13 mouse cellular contexts compared by ENCODE assay signal in the genomic region with DNA sequence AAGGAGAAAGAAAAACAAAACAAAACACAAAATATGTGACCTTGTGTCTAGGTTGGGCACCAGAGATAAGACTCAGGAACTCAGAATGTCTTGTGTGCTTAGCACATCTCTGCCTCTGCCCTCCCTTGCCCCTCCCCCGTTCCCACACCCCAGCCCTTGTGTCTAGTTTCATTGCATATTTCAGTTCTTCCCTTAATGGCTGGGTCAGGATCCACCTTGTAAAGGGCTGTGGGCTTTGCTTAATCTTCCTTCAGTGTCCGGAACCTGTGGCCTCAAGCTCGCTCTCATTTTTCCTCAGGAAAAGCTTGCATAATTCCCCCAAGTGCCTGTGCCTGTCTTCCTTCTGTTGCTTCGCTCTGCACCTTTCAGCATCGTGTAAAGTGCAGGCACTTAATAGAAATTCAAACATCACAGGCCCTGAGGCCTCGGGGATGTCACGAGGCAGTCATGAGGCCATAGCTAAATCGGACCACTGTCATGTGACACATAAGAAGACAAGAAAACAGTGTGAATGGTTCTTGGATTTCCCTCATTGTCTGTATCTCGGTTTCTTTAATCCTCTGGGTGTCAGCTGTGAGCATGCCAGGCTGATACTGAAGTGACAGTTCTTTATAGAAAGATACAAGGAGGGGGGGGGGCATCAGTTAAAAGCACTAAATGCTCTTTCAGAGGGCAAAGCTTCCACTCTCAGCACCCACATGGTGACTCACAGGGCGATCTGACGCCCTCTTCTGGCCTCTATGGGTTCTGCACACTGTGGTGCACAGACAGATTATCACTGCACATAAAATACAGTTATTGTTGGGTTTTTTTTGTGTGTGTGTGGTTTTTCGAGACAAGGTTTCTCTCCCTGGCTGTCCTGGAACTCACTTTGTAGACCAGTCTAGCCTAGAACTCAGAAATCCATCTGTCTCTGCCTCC. TPM values are rescaled to one million over a fixed set of nuclear protein-coding genes. Genes with fewer than 3 reads are reported as not detected.
DNase-seq lines count a peak whose midpoint lies in the region; ATAC-seq and TF ChIP-seq lines count a peak whose summit lies in the region.
"Had no signal": no experiment of that assay in that cellular context is flagged by ENCODE, and none has a peak within 500 bp of the region (broad histone marks: within the 10 kb centered on the region; RNA-seq: fewer than 3 reads in every experiment).

No protein-coding gene starts in this region.

- peak; percentile 61; the same call in 1 of the 2 replicates for ATAC-seq in heart, embryonic 16.5 days (replicated peaks; ENCODE audit: extremely low read depth, insufficient read depth, low FRiP score)
- ATAC-seq in common myeloid progenitor, adult 5-6 weeks (replicated peaks; ENCODE audit: low read depth, poor library complexity, severe bottlenecking), result peak; percentile 42

- TF ChIP-seq EP300 in ES-Bruce4 (IDR thresholded peaks at IDR 0.05; ENCODE audit: insufficient read depth, low read depth, low read length), result no peak

- H3K4me2 ChIP-seq in heart, embryonic 16.5 days (ENCODE audit: low read depth, low read length), result no peak overlapping the region
- H3K4me2 ChIP-seq: embryonic facial prominence, embryonic 12.5 days had no signal

- no peak overlapping the region for H3K9ac ChIP-seq in heart, embryonic 16.5 days (ENCODE audit: low read length)
- no peak overlapping the region for H3K9ac ChIP-seq in ES-Bruce4 (ENCODE audit: low read depth, poor library complexity, severe bottlenecking)
- H3K9ac ChIP-seq: embryonic facial prominence, embryonic 12.5 days had no signal

- H3K4me1 ChIP-seq in heart, embryonic 16.5 days (ENCODE audit: control insufficient read depth, insufficient read depth, low read length), result no peaks in the 10 kb centered on the region; the same call in 1 of the 2 replicates
- peaks cover 4% of the 10 kb centered on the region for H3K4me1 ChIP-seq in ES-Bruce4 (ENCODE audit: control insufficient read depth, insufficient read depth, low read length)
- peaks cover 17% of the 10 kb centered on the region for H3K4me1 ChIP-seq in midbrain, embryonic 10.5 days

- no peak overlapping the region for H3K27ac ChIP-seq in heart, embryonic 16.5 days (ENCODE audit: low read length)
- H3K27ac ChIP-seq in ES-Bruce4 (ENCODE audit: insufficient read depth, low read length), result 0 out of 2 replicates have a peak overlapping the region, but pooled peaks have one; percentile 11
- H3K27ac ChIP-seq in midbrain, embryonic 10.5 days (replicated peaks), result peak overlapping the region; percentile 42
- H3K27ac ChIP-seq: embryonic facial prominence, embryonic 12.5 days had no signal

- DNase-seq in heart, adult 11 months, result no peak
- no peak for DNase-seq in midbrain, embryonic 10.5 days (ENCODE audit: low spot score)
- no peak for DNase-seq in urinary bladder, postnatal 25 days (ENCODE audit: low spot score)
- no peak for DNase-seq in left cerebral cortex, postnatal 25 days (ENCODE audit: low spot score in 2 of 2)
- DNase-seq in layer of hippocampus, postnatal 10 days (ENCODE audit: low spot score in 2 of 2), result no peak
- DNase-seq: gastrocnemius, postnatal 10 days; kidney, adult 18-20 months; right cerebral cortex, postnatal 4 days; thymus, postnatal 25 days had no signal

- H3K27me3 ChIP-seq in heart, embryonic 16.5 days (ENCODE audit: control insufficient read depth, insufficient read depth, low read length), result no peaks in the 10 kb centered on the region
- H3K27me3 ChIP-seq in ES-Bruce4 (ENCODE audit: control insufficient read depth, insufficient read depth, low read length, poor library complexity, severe bottlenecking), result no peaks in the 10 kb centered on the region
- H3K27me3 ChIP-seq in midbrain, embryonic 10.5 days (ENCODE audit: low read depth, poor library complexity, severe bottlenecking), result no peaks in the 10 kb centered on the region
- H3K27me3 ChIP-seq: embryonic facial prominence, embryonic 12.5 days had no signal

- H3K36me3 ChIP-seq in heart, embryonic 16.5 days (ENCODE audit: control insufficient read depth, insufficient read depth), result no peaks in the 10 kb centered on the region
- H3K36me3 ChIP-seq in ES-Bruce4 (ENCODE audit: control insufficient read depth, insufficient read depth, low read length, poor library complexity, severe bottlenecking), result no peaks in the 10 kb centered on the region
- no peaks in the 10 kb centered on the region for H3K36me3 ChIP-seq in midbrain, embryonic 10.5 days
- H3K36me3 ChIP-seq: embryonic facial prominence, embryonic 12.5 days had no signal

- H3K9me3 ChIP-seq in heart, embryonic 16.5 days (replicated peaks; ENCODE audit: control insufficient read depth, low read length), result no peaks in the 10 kb centered on the region
- H3K9me3 ChIP-seq in ES-Bruce4 (replicated peaks; ENCODE audit: control insufficient read depth, insufficient read depth, low read length, poor library complexity, severe bottlenecking), result no peaks in the 10 kb centered on the region
- no peaks in the 10 kb centered on the region for H3K9me3 ChIP-seq in midbrain, embryonic 10.5 days (replicated peaks)
- H3K9me3 ChIP-seq: embryonic facial prominence, embryonic 12.5 days had no signal

- WGBS in heart, embryonic 16.5 days, result 53% methylated on average over 12 of the region's 12 CpGs
- WGBS in midbrain, embryonic 10.5 days, result 74% methylated on average over 12 of the region's 12 CpGs

- intact Hi-C loops in left cerebral cortex, postnatal 25 days (cut with DNase I), result no loop called here

- TF ChIP-seq POLR2A in ES-Bruce4 (IDR thresholded peaks at IDR 0.05; ENCODE audit: insufficient read depth, low read length), result no peak

- TF ChIP-seq CTCF in ES-Bruce4 (IDR thresholded peaks at IDR 0.05; ENCODE audit: low read depth, low read length), result peak; percentile 59

- no peak overlapping the region for H3K4me3 ChIP-seq in heart, embryonic 16.5 days (ENCODE audit: low read length)
- H3K4me3 ChIP-seq in ES-Bruce4 (ENCODE audit: low read depth, low read length), result no peak overlapping the region
- H3K4me3 ChIP-seq in midbrain, embryonic 10.5 days, result no peak overlapping the region
- H3K4me3 ChIP-seq: embryonic facial prominence, embryonic 12.5 days had no signal

RNA-seq across cellular contexts. Expression of a gene that starts 14.1 kb away (rescaled TPM):
- polyA plus RNA-seq in heart, embryonic 16.5 days (2015; fragmentation: Nextera tagmentation; extraction: Ambion mirVana), result 606 and 610 TPM in 2 replicates
- 2,815 and 3,044 TPM in 2 replicates for polyA plus RNA-seq in ES-Bruce4 (2011; ENCODE audit: insufficient read depth, insufficient read length, low read depth, missing spikeins)
- total RNA-seq in common myeloid progenitor, adult 5-6 weeks (2017), result 2,920 and 3,083 TPM in 2 replicates
- 866 and 996 TPM in 2 replicates for polyA plus RNA-seq in midbrain, embryonic 10.5 days (2016; fragmentation: Nextera tagmentation; extraction: Ambion mirVana)
- 100 to 1,000 TPM; 457 to 461 TPM for total RNA-seq in left cerebral cortex, postnatal 25 days (2021)
- total RNA-seq in layer of hippocampus, postnatal 10 days (2021), result 100 to 1,000 TPM; 535 to 605 TPM

RNA-seq across cellular contexts. Expression of a gene that starts 14.6 kb away (rescaled TPM):
- 55.4 and 61.2 TPM in 2 replicates for polyA plus RNA-seq in heart, embryonic 16.5 days (2015; fragmentation: Nextera tagmentation; extraction: Ambion mirVana)
- polyA plus RNA-seq in ES-Bruce4 (2011; ENCODE audit: insufficient read depth, insufficient read length, low read depth, missing spikeins), result 30.7 and 32.3 TPM in 2 replicates
- total RNA-seq in common myeloid progenitor, adult 5-6 weeks (2017), result 4.8 and 6.1 TPM in 2 replicates
- polyA plus RNA-seq in midbrain, embryonic 10.5 days (2016; fragmentation: Nextera tagmentation; extraction: Ambion mirVana), result 7.3 and 7.7 TPM in 2 replicates
- total RNA-seq in left cerebral cortex, postnatal 25 days (2021), result 100 to 1,000 TPM; 463 to 509 TPM
- total RNA-seq in layer of hippocampus, postnatal 10 days (2021), result 100 to 1,000 TPM; 362 to 374 TPM

RNA-seq across cellular contexts. Expression of a gene that starts 27.2 kb away (rescaled TPM):
- polyA plus RNA-seq in heart, embryonic 16.5 days (2015; fragmentation: Nextera tagmentation; extraction: Ambion mirVana), result 29.9 and 33.4 TPM in 2 replicates
- polyA plus RNA-seq in ES-Bruce4 (2011; ENCODE audit: insufficient read depth, insufficient read length, low read depth, missing spikeins), result 13.5 and 15.6 TPM in 2 replicates
- 10.6 and 19.9 TPM in 2 replicates for total RNA-seq in common myeloid progenitor, adult 5-6 weeks (2017)
- polyA plus RNA-seq in midbrain, embryonic 10.5 days (2016; fragmentation: Nextera tagmentation; extraction: Ambion mirVana), result 40.0 and 48.9 TPM in 2 replicates
- 10 to 100 TPM; 22.3 to 28.6 TPM for total RNA-seq in left cerebral cortex, postnatal 25 days (2021)
- total RNA-seq in layer of hippocampus, postnatal 10 days (2021), result 10 to 100 TPM; 28.2 to 35.0 TPM

Comparison
In these comparisons a context has a peak if more than half of its experiments do, and no peak if none do; other contexts are left out.
1. RNA of a gene that starts 14.6 kb away (total RNA-seq): 463 to 509 TPM in left cerebral cortex, postnatal 25 days and 362 to 374 TPM in layer of hippocampus, postnatal 10 days; 4.8 to 6.1 TPM in common myeloid progenitor, adult 5-6 weeks; every median in the first group is over 10 times any median in the second.